Comparison of ENCODE assay signal across 8 mouse cellular contexts in the genomic region with DNA sequence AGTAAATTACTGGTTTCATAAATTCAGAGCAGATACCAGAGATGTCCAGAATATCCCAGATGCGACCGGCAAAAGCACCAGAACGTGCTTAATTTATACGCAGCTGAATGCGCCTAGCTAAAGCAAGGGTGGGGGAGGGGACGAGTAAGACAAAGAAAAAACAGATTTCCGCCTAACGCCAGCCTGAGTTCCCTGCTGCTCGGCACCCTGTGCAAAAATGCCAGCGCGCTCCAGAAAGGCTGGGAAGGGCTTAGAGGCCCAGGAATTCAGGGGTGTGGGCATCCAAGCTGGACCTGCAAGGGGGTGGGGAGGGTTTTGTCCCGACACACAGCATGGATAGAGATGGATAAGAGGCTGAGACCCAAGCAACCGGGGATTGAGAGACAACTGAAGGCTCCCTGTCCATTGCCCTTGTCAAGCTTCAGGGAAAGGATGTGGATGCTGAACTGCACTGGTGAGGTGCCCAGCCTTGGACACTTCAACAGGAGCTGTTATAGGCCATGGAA.
DNase-seq lines count a peak whose midpoint lies in the region; ATAC-seq and TF ChIP-seq lines count a peak whose summit lies in the region.

No protein-coding gene starts in this region.

- H3K9me3 ChIP-seq in forebrain, postnatal 0 days (ENCODE audit: low read length) = no peaks in the 10 kb centered on the region

- no peak overlapping the region for H3K4me3 ChIP-seq in forebrain, postnatal 0 days (ENCODE audit: low read depth, low read length)

- peak overlapping the region; percentile 34 for H3K4me2 ChIP-seq in forebrain, postnatal 0 days (ENCODE audit: low read depth)

- no peaks in the 10 kb centered on the region for H3K27me3 ChIP-seq in forebrain, postnatal 0 days (ENCODE audit: insufficient read depth, low read length)

- WGBS in forebrain, postnatal 0 days = under 1% methylated on average over 13 of the region's 13 CpGs

- DNase-seq in kidney, postnatal 14 days = peak; percentile 4
- DNase-seq in kidney, adult 8-10 months = no peak
- peak; percentile 78 for DNase-seq in embryo, embryonic 10 days (ENCODE audit: low spot score)
- peak; percentile 91 for DNase-seq in forebrain, postnatal 0 days
- DNase-seq in left cerebral cortex, postnatal 4 days = peak; percentile 66
- peak; percentile 34 for DNase-seq in retina, postnatal 7 days (ENCODE audit: low read depth, low spot score)
- DNase-seq in thymus, postnatal 14 days = no peak
- DNase-seq in testis, postnatal 14 days (ENCODE audit: low spot score) = no peak

- TF ChIP-seq CTCF in forebrain, postnatal 0 days (IDR thresholded peaks at IDR 0.05; ENCODE audit: low read depth) = no peak

- H3K36me3 ChIP-seq in forebrain, postnatal 0 days (ENCODE audit: insufficient read depth) = no peaks in the 10 kb centered on the region

- intact Hi-C loops in left cerebral cortex, postnatal 4 days (cut with DNase I) = no loop called here

- peak; percentile 82 for ATAC-seq in forebrain, postnatal 0 days

- peak overlapping the region; percentile 83 for H3K27ac ChIP-seq in forebrain, postnatal 0 days (ENCODE audit: low read depth, low read length)

- peak overlapping the region; percentile 39; the same call in 1 of the 2 replicates for H3K9ac ChIP-seq in forebrain, postnatal 0 days

- H3K4me1 ChIP-seq in forebrain, postnatal 0 days (ENCODE audit: insufficient read depth) = peaks cover 24% of the 10 kb centered on the region

Comparison
In these comparisons a context has a peak if more than half of its experiments do, and no peak if none do; other contexts are left out.
1. DNase-seq: peak in kidney, postnatal 14 days (single experiment), embryo, embryonic 10 days (single experiment), forebrain, postnatal 0 days (single experiment), left cerebral cortex, postnatal 4 days (single experiment) and retina, postnatal 7 days (single experiment); none in kidney, adult 8-10 months (0 of 2), thymus, postnatal 14 days (single experiment) and testis, postnatal 14 days (single experiment).